Mouse (Mus musculus) thymus, postnatal 25 days (tissue): ENCODE results near the gene Krt9.

Experiments used
- DNase-seq: peaks from one replicate; pipeline ENCODE4 v3.0.0; 2022

Krt9 gene

GRCm38 (mm10) chr11:100148615-100149330 is 44.3 kb downstream of the Krt9 start, which contains the start of gene Krt19:
Gene Krt19, minus strand, starts transcription at chr11:100148665.
- no peak for DNase-seq

GRCm38 (mm10) chr11:100147566-100148353 is 45.3 kb downstream of the Krt9 start:
- no peak for DNase-seq

GRCm38 (mm10) chr11:100145858-100146560 is 47.0 kb downstream of the Krt9 start:
- DNase-seq = no peak

- no peak for DNase-seq
Measured at GRCm38 (mm10) chr11:100145104-100145503, 47.9 kb downstream of the Krt9 start.

- DNase-seq = no peak
Measured at GRCm38 (mm10) chr11:100140966-100141365, 52.1 kb downstream of the Krt9 start.

GRCm38 (mm10) chr11:100139391-100139790 is 53.7 kb downstream of the Krt9 start:
- DNase-seq = no peak

- no peak for DNase-seq
Measured at GRCm38 (mm10) chr11:100138809-100139208, 54.2 kb downstream of the Krt9 start.

GRCm38 (mm10) chr11:100137693-100138092 is 55.4 kb downstream of the Krt9 start:
- no peak for DNase-seq
